Mouse (Mus musculus) gastrocnemius, postnatal 25 days (tissue): ENCODE measurements around the gene Cfap74. TPM values are rescaled to one million over a fixed set of nuclear protein-coding genes. Genes with fewer than 3 reads are reported as not detected.
"Not testable (repeated sequence)": the region's sequence is repeated elsewhere in the genome, so short reads cannot be mapped to it uniquely, and the experiment has no call there.

Source experiments
- DNase-seq: peaks from one replicate; pipeline ENCODE4 v3.0.0; 2022
- total RNA-seq, 2 experiments: library from RNA; stranded (reverse); gene quantifications; 1 replicate in 1 of 2; 2 replicates in 1 of 2; pipeline ENCODE4 v1.2.3; 2021

Gene Cfap74
- total RNA-seq, 2 experiments from 2014 or later: 0.77 to 0.94 TPM

DNA sequence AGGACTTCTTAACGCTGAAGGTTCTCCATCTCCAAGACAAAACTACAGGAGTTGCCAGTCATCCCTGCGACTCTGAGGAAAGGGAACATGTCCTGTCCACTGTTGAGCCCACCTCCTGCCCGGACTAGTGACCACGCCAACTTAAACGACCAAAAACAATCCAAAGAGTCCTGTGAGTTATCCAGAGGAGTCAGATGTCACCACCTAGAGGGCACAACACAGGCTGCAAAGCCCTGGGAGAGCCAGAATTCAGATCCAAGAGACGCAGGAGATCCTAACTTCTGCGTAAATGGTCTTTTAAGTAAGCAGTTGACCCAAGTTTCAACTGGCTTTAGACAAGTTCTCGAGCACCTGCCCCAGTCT lies 314 bp upstream of the Cfap74 start:
- no peak for DNase-seq

DNA sequence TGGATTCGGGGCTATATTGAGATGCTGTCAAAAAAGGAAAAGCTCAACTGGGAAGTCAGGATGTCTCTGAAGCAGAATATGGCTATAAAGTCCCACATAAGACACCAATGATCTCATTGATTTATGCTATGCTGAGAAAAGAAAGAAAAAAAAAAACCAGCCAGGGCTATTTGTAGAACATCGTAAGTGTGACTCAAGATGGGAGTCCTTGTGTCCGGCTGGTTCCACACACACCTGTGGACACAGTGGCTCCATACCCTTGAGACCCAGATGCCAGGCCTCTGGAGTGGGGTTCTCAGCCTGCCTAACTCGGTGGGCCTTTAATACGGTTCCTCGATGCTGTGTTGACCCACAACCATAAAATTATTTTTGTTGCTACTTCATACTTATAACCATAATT lies 3.1 kb downstream of the Cfap74 start:
- DNase-seq: no peak

DNA sequence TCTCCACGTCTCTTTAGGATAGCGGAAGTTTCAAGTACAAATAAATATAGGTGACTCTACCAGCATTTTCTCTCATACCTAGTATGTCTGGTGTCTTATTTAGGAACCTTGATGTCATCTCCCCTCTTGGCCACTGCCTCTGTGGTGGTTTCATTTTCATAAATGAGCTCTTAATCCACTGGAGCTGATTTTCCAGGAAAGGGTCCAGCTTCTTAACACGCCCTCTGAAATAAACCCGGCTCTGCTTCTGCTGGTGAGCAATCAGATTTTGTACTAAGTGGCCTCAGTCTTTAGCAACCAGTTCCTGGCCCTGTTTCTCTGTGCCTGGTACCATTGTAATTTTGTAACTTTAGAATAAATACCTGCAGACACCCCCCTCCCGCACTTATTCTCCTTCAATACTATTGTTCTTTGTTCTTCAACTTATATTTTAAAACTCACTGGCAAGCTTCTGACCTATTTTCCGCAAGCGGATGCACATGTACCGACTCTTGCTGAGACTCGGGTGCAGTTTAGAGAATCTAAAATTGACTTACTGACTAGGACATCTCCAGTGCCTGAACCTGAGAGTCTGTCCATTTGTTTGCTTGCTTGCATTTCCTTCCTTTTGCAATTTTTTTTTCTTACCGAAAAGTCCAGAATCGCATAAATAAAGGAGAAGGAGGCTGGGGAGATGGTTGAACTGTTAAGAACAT lies 4.8 kb downstream of the Cfap74 start:
- DNase-seq: peak; percentile 26

DNA sequence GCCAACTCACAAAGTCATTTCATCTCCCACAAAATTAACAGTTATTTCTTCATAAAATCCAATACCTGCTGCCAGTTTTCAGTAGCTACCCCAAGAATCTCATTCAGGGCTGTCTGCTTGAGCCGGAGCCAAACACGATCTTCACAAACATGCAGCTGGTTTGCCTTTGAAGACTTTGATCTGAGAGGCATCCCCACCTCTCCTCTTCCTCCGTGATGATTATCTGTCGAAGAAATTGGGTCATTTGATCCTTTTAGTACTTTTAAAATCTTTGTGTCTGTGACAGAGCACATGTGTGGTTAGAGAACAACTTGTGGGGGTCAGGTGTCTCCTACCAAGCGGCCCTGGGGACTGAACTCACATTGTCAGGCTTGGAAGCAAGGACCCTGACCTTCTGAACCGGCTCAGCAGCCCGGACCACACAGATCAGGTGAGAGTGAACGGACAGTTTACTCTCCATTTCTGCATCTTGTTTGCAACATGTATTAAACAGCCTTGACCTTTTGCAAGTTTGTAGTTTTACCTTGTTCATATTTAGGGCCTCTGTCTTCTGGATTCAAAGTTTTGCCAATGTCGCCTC lies 5.8 kb downstream of the Cfap74 start:
- no peak for DNase-seq

DNA sequence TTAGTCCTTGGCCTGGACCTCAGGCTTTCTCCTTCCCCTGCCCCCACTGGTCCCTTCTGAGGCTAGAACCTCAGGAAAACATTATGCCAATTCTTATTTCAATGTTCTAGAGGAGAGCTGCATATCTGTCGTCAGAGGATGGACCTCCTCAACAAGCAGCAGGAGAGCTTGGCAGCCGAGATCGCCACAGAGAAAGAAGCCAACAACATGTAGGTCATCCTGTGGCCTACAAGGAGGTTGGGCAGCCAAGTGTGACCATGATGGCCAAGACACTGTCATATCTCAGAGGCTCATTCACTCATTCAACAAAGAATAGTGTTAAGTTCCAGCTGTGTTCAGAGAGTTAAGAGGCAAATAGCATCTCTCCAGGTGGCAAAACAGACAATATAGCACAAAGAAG lies 11.1 kb downstream of the Cfap74 start:
- no peak for DNase-seq

DNA sequence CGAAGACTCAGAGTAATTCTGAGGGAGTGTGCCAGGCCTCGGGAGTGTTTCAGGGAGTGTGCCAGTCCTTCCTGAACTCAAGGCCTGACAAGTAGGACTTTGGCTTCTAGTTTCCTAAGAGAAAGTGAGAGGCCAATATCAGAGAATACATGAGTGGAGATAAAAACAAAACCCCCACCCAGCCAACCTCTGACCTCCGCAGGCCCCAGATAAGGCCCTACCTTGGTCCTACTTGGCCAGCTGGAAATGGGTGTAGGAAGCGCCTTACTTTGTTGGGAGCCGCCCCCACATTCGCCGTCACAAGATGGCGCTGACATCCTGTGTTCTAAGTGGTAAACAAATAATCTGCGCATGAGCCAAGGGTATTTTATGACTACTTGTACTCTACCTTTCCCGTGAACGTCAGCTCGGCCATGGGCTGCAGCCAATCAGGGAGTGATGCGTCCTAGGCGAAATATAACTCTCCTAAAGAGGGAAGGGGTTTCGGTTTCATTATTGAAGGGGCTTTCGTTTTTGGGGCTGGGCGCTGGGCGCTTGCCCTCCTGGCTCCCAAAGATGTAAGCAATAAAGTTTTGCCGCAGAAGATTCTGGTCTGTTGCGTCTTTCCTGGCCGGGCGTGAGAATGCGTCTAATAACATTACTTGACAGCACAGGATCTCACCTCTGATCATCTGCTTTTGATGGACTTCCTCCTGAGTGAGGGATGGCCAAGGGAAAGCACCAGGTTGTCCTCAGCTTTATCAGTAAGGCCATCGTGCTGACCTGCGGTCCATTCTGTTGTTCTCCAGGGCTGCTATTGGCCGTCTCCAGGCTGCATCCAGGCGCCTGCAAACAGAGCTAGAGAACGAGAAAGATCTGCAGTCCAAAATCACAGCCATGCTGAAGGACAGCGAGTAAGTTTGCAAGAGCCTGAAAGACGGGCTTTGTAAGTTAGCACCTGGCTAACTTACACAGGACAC lies 12.7 kb downstream of the Cfap74 start:
- not testable (repeated sequence) for DNase-seq

DNA sequence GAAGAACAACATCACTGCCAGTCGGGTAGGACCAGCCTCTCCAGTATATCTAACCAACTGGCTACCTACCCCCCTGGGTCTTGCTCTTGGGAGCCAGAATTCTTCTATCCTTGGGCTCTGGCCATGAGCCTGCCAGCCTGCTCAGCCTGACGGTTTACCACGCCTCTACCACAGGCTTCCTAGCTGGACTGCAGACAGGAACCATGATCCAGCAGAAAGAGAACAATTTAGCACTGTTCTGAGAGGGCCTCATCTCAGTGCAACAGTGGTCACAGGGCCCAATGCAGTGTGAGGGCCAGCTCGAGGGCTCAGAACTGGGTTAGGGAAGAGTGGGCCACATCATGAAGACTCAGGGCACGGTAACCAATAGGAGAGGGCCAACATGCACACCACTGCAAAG lies 15.0 kb downstream of the Cfap74 start:
- no peak for DNase-seq

DNA sequence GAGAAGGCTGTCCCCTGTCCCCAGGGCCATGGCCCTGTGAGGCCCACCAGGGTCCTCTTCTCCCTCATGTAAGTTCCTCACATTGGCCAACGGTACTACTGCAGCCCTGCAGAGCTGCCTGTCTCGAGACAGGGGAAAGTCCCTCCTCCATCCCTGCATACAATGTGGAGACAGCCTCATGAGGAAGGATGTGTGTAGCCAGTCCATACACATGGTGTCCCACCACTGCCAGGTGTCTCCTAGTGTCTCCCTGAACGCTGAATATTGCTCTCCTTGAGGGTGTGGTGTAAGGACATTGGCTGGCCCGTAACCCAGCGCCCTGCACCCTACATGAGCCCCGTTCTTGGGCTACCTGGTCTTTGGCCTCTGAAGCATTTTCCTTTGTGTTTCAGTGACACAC lies 17.3 kb downstream of the Cfap74 start:
- DNase-seq: no peak

DNA sequence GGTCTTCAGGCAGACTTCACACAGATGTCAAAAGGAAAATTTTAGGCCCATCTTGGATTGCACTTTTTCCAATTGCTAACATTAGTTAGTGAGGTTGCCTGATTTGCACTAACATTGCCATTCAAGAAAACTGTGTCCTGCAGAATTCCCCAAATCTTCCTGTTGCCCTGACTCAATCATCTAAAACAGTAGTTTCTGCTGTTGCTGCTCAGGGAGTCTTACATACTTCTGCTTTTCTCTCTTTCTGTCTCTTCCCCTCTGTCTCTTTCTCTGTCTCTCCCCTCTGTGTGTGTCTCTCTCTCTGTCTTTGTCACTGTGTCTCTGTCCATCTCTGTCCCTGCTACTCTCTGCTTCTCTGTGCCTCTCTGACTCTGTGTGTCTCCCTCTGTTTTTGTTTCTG lies 19.5 kb downstream of the Cfap74 start:
- DNase-seq: no peak

DNA sequence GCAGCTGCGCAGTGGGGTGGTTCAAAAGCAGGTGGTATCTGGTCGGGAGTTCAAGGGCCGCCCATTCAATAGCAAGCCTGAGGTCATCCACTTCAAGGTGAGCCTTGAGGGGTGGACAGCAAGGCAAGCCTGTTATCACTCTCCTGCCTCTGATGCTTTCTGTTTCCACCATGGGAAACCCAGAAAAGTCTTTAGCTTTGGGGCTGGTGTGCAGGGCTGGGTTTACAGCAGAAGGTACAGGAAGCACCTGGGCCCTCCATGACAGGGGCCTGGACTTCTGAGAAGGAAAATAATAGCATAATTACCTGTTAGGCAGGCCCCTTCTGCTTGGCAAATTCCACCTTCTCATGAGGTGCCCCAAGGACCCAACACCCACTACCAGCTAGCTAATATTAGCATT lies 20.2 kb downstream of the Cfap74 start:
- no peak for DNase-seq

DNA sequence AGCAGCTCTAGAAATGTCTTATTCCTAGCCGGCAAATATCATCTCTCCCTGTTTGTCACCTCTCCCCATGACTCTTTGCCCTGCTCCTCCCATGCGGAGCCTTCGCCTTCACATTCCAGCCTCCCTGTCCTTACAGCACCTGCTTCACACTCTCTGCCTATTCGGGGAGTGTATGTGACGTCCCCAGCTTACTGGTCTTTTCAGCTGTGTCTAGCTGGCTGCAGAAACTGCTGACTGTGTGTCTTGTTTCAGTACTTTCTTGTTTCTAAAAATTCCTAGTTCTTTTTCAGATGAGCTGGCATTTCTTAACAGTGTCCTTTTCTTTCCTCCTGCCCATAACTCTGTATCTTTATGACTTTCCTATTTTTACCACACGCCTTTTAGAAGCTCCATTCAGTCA lies 23.4 kb downstream of the Cfap74 start:
- no peak for DNase-seq

DNA sequence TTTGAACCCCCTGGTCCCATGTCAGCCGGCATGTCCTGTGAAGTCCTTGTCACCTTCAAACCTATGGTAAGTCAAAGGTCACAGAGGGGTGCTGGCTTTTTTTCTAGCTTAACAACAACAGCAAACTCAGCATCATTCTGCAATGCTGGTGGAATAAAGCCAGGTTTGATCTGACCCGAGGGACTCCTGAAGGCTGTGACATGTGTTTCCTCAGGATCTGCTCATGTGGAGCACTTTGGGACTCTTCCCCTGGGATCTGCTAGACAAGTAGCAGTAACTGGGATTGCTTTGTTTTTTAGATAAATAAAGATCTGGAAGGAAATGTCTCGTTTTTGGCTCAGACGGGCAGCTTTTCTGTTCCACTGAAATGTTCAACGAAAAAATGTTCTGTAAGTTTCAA lies 25.0 kb downstream of the Cfap74 start:
- DNase-seq: no peak

DNA sequence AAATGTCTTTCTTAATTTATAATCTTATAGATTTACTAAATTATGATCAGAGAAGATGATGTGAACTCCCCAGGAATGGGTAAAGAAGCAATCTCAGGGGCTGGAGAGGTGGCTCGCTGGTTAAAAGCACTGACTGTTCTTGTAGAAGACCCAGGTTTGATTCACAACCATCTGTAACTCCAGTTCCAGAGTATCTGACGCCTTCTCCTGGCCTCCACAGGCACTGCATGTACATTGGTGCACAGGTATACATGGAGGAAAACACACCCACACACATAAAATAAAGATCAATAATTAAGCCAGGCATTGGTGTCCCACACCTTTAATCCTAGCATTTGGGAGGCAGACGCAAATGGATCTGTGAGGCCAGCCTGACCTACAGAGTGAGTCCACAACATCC lies 33.8 kb downstream of the Cfap74 start:
- no peak for DNase-seq

DNA sequence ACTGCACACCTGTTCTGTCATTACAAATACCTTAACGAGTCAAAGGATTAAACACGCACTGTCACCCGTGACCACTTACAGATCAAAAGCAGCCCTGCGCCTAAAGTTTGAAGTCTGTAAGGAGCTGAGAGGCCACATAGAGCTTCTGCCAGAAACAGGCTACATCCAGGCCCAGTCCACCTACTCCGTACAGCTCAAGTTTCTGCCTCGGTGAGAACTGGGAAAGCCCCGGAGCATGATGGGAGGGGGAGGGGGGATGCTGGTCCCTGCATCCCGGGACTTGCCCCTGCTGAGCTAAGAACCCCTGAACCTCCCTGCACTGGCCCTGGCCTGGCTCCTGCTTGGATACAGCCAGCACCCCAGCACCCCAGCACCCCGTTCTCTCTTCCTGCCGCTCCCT lies 42.6 kb downstream of the Cfap74 start:
- no peak for DNase-seq

DNA sequence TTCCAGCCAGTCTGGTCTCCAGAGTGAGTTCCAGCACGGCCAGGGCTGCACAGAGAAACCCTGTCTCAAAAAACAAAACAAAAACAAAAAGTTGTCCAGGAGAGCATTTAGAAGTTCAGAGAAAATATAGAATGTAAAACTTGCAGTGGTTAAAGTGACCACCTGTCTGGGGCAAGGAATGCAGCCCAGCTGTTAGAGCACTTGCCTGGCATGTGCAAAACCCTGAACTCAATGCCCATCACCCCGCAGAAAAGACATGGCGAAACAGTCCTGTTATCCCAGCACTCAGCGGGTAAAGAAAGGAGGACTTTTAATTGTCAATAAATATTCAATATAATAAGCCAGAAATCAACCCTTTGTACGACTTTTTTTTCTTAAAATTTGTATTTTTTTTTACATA lies 49.6 kb downstream of the Cfap74 start:
- no peak for DNase-seq

DNA sequence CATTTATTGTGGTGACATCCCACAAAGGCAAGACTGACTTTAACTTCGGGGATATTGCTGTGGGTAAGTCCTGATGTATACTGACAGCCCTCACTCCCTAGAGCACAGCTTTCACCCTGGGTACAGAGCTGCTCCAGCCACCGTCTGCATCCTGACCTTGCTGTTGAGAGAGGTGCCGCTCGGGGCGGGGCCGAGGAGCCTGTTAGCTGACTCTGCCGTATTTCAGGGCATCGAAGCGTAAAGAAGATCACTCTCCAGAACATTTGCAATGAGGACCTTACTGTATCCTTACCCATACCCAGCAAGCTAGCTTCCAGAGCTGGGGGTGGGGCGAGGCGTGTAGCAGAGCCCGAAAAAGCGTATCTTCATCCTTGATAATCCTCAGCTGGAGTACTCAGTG lies 54.1 kb downstream of the Cfap74 start:
- no peak for DNase-seq

DNA sequence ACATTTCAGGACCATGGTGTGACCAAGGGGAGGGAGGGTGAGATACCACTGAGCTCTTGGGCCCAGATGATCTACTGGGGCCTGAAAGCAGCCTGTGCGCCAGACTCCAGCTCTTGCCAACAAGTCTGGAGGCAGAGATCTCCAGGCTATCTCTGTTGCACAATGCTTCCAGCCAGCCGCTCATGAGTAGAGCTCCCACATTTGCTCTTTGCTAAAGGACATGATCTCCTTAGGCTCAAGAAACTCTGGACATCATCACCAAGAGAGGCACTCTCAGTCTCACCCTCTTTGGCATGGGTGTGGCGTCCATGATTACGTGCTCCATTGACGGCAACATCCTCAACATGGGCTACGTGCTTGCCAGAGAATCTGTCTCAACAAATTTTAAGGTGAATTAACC lies 54.6 kb downstream of the Cfap74 start:
- DNase-seq: no peak

DNA sequence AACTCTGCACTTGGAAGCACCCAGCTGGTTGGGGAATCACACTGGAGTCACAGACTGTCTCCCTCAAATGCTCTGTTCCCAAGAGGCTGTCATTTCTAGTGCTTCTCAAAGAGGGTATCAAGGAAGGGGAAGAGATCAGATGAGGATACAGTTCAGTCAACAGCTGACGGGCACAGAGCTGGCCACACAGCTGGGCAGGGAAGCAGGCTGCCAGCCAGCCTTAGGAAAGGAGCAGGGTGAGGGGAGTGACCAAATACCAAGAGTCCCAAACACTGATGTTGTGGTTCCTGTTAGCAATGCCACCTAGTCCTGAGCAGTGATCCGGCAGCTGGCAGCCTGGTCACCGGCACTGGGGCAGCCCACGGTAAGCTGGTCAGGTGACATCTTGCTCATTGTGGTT lies 55.1 kb downstream of the Cfap74 start:
- no peak for DNase-seq

DNA sequence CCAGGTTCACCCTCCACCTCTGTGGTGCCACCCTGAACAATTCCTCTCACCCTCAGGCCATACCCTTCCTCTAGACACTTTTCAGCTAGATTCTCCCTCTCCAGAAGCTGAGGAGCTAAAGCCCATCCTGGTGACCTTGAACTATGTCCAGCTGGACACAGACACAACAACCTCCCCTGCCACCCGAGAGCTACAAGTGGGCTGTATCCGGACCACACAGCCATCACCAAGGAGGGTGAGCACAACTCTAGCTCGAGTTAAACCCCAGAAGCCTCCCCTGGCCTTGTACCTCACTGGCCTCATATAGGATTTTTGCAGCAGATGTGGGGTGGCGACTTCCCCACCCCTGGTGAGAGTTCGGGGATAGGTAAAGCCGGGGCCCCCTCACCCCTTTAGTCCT lies 56.6 kb downstream of the Cfap74 start:
- no peak for DNase-seq

DNA sequence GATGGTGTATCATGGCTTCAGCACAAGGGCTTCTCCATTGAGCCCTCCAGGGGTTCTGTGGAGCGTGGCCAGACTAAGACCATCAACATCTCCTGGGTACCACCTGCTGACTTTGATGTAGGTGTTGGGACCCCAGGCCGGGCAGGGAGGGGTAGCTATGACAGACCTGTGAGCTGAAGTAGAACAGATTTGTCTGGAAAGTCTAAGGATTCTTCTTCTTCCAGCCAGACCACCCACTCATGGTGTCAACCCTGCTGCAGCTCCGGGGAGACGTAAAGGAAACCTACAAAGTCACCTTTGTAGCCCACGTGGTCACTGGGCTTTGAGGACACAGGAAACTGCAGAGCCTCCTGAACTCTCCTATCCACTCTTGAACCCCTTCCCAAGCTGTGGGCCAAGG lies 57.1 kb downstream of the Cfap74 start:
- no peak for DNase-seq

DNA sequence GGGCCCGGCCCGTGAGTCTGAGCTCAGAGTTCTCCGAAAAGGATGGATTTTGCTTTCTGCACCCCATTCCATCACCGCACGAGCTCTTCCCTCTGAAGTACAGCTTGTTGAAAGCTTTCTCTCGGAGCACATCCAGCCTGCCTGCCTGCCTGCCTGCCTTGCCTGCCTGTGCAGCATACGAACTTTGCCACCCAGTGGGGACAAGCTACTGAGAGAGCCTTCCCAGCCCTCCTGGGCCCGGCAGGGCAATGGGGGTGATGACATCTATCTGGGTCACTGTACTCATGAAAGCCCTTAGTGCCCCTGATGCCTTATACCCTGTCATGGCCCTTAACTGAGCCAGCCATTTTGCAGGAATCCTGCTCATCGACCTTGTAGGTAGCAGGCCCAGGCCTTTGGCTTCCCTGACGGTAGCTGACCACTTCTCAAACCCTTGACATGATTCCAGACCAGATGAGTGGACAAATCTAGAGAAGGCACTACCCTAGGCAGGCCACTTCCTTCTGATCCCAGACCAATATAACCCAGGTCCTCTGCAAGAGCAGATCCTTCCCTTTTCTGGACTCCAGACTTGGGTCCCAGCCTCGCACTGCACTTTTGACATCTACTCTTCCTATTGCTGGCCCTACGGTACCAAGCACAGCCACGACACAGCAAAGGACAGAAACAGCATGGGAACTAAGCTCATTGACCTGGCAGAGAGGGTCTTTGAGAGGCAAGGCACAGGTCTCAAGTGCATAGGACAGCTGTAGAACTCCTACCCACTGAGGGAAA lies 58.4 kb downstream of the Cfap74 start:
- DNase-seq: no peak

DNA sequence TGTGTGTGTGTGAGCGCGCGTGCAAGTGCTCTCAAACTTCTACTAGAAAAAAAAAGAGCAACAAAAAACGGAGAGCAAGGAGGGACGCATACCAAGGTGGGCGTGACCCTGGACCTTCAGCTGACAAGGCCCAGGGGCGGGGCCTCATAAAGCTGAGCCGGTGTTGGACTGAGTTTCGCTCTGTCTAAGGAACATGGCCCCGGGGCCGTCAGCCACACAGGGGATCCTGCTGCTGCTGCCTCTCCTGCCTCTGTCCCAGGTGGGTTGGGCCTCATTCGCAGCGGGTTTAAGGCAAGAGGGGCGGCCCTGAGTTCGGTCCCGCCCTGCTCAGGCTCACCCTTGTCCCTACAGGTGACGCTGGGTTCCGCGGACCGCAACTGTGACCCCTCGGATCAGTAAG lies 60.0 kb downstream of the Cfap74 start, which contains the start of gene Tmem52:
Tmem52 (plus strand) TSS at position 163 of the 400 bp plus-strand sequence.
- DNase-seq: peak; percentile 86
